Mouse (Mus musculus) ES-Bruce4 (cell line): ENCODE results near the gene Cdrt4. TPM values are rescaled to one million over a fixed set of nuclear protein-coding genes. Genes with fewer than 3 reads are reported as not detected.

ENCODE experiments used
- H3K27ac ChIP-seq: 2 replicates; pipeline ENCODE4 v1.5.1; 2012; ENCODE audit warnings: low read length, inconsistent platforms; ENCODE audit not compliant: insufficient read depth
- H3K27me3 ChIP-seq: 2 replicates; pipeline ENCODE4 v1.6.1; 2012; ENCODE audit warnings: mild to moderate bottlenecking, low read length, inconsistent platforms; ENCODE audit not compliant: control insufficient read depth, poor library complexity, insufficient read depth, severe bottlenecking
- H3K36me3 ChIP-seq: 2 replicates; pipeline ENCODE4 v1.6.1; 2012; ENCODE audit warnings: inconsistent platforms, mild to moderate bottlenecking, low read length, moderate library complexity; ENCODE audit not compliant: control insufficient read depth, poor library complexity, insufficient read depth, severe bottlenecking
- H3K4me1 ChIP-seq: one replicate; pipeline ENCODE4 v1.8.1; 2011; ENCODE audit warnings: low read length; ENCODE audit not compliant: control insufficient read depth, insufficient read depth
- H3K4me3 ChIP-seq: 2 replicates; pipeline ENCODE4 v1.5.1; 2011; ENCODE audit warnings: low read depth, mild to moderate bottlenecking, low read length
- H3K9ac ChIP-seq: 2 replicates; pipeline ENCODE4 v1.6.1; 2012; ENCODE audit warnings: low read depth, mild to moderate bottlenecking, inconsistent platforms; ENCODE audit not compliant: poor library complexity, severe bottlenecking
- H3K9me3 ChIP-seq: replicated peaks from 2 replicates; pipeline ENCODE4 v1.6.1; 2012; ENCODE audit warnings: mild to moderate bottlenecking, low read length, inconsistent platforms; ENCODE audit not compliant: control insufficient read depth, poor library complexity, insufficient read depth, severe bottlenecking
- CTCF ChIP-seq: IDR thresholded peaks from one replicate; pipeline ENCODE4 v1.8.1; 2011; ENCODE audit warnings: low read depth, low read length
- EP300 ChIP-seq: IDR thresholded peaks from 2 replicates; pipeline ENCODE4 v1.6.1; 2011; ENCODE audit warnings: low read depth, low read length; ENCODE audit not compliant: insufficient read depth
- POLR2A ChIP-seq: IDR thresholded peaks from one replicate; pipeline ENCODE4 v1.8.1; 2011; ENCODE audit warnings: low read length; ENCODE audit not compliant: insufficient read depth
- polyA plus RNA-seq: library from polyadenylated mRNA; stranded (reverse); fragments of >200 nt; gene quantifications from 2 replicates; pipeline ENCODE4 v1.2.4, GENCODE M21; 2011; ENCODE audit warnings: low read depth; ENCODE audit not compliant: missing spikeins, insufficient read depth, insufficient read length

The Cdrt4 gene
- polyA plus RNA-seq, 1 experiment, result not detected

DNA sequence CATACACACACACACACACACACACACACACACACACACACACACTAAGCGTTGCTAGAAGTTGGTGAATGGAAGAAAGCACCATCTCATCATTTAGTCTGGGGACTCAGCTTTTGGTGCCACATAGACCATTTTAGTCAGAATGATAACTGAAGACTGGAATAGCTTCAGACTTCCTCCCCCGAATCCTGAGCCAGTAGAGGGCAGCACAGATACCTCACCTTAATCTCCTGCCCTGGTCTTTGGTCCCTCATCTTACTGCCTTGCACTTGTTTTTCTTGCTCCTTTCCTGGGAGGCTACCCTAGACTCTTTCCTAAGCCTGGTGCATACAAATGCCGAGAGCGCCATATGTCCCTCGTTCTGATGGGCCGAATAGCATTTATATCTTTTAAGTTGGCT lies 36.5 kb upstream of the Cdrt4 start:
- Histone ChIP-seq H3K9ac (no peak overlapping the region), H3K27me3 (no peaks in the 10 kb centered on the region), H3K9me3 (no peaks in the 10 kb centered on the region), H3K27ac (no peak overlapping the region), H3K4me1 (no peaks in the 10 kb centered on the region), H3K36me3 (no peaks in the 10 kb centered on the region), H3K4me3 (no peak overlapping the region)
- TF ChIP-seq EP300, result no peak
- peak; percentile 33 for TF ChIP-seq CTCF
- no peak for TF ChIP-seq POLR2A

DNA sequence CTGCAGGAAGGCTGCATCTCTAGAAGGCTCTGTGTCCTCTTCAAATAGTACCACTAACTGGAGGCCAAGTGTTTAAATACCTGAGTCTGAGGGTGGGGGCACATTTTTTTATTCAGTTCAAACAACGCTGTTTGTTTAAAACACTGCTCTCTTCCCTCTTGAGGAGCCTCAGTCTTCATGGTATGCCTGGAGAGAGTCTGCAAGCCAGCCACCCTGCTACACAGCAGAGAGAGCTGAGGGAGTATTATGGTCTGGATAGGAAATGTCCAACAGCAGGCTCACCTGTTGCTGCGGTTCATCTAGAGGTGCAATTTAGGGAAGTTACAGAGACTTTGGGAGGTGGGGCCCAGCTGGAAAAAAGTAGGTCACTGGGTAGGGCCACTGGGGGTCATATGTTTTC lies 35.5 kb upstream of the Cdrt4 start:
- H3K4me1 ChIP-seq, result no peaks in the 10 kb centered on the region
- no peak overlapping the region for H3K27ac ChIP-seq
- TF ChIP-seq EP300 (no peak), CTCF (no peak), POLR2A (no peak)
- H3K9me3 ChIP-seq, result no peaks in the 10 kb centered on the region
- H3K27me3 ChIP-seq, result no peaks in the 10 kb centered on the region
- no peak overlapping the region for H3K9ac ChIP-seq
- H3K4me3 ChIP-seq, result no peak overlapping the region
- no peaks in the 10 kb centered on the region for H3K36me3 ChIP-seq

DNA sequence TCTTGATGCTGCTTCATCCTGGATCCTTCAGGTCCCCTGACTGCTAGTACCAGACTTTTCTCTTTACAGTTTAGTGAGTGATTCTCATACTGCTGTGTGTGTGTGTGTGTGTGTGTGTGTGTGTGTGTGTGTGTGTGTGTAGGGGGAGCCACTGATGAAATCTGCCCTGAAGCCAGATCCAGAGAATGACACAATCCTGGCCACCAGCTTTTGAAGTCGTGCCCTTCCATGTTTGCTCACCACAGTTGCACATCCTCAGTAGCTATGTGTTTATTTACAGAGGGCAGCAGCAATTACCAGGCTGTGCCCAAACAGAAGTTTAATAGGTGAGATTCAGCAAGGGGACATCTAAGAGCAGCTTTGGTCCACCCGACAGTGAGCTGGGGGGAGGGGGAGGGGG lies 34.2 kb upstream of the Cdrt4 start:
- H3K36me3 ChIP-seq, result no peaks in the 10 kb centered on the region
- no peak for TF ChIP-seq CTCF
- no peak for TF ChIP-seq EP300
- TF ChIP-seq POLR2A, result no peak
- no peak overlapping the region for H3K4me3 ChIP-seq
- H3K9me3 ChIP-seq, result no peaks in the 10 kb centered on the region
- no peaks in the 10 kb centered on the region for H3K27me3 ChIP-seq
- no peak overlapping the region for H3K9ac ChIP-seq
- no peaks in the 10 kb centered on the region for H3K4me1 ChIP-seq
- no peak overlapping the region for H3K27ac ChIP-seq

DNA sequence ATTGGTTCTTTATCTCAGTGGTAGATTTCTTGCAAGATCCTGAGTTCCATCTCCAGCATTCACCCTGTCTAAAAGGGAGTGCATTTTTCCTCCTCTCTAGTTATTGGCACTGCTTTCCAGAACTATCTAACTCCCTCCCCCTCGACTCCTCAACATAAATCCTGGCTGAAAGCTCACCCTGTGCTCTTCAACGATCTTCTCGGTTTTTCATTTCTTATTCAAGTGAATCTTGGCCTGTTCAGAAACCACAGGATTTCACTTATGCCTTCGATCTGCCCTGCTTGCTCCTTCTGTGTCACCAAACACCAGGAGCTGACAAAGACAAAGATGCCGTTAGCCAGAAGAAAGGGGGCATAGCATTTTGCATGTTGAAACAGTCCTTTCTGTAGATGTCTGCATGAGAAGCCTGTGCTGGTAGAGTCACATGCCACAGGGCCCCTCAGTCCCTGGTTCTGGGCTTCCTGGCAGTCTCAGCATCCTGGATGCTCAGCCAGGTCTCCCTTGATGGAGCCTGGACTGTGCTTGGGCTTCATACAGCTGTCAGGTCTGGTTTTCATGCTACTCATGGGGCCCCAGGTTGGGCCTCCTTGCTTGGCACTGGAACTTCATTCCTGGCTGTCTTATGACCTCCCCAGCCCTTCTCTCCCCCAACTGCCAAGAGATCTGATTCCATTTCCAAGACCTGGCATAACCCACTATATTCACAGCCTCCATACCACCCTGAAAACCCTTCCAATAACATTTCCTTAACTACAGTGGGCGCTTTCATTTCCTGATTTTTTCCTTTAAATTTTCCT lies 30.8 kb upstream of the Cdrt4 start:
- no peak overlapping the region for H3K4me3 ChIP-seq
- H3K9me3 ChIP-seq, result no peaks in the 10 kb centered on the region
- no peak overlapping the region for H3K9ac ChIP-seq
- no peaks in the 10 kb centered on the region for H3K36me3 ChIP-seq
- no peak overlapping the region for H3K27ac ChIP-seq
- TF ChIP-seq POLR2A, result no peak
- TF ChIP-seq CTCF, result no peak
- no peak for TF ChIP-seq EP300
- H3K4me1 ChIP-seq, result no peaks in the 10 kb centered on the region
- no peaks in the 10 kb centered on the region for H3K27me3 ChIP-seq

DNA sequence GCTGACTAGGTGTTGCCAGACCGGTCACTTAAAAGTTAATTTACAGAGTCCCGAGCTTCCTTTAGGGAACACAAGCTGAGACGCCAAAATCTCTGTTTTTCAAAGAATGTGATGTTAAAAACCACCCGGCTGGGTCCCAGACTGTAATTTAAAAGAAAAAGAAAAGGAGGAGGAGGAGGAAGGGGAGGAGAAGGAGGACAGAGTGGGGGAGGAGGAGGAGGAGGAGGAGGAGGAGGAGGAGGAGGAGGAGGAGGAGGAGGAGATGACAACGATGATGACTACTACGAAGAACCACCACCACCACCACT lies 30.3 kb upstream of the Cdrt4 start:
- no peak overlapping the region for H3K27ac ChIP-seq

More for the DNA sequence above, 30.3 kb upstream of the Cdrt4 start:
- no peaks in the 10 kb centered on the region for H3K36me3 ChIP-seq
- no peaks in the 10 kb centered on the region for H3K4me1 ChIP-seq
- no peak overlapping the region for H3K9ac ChIP-seq
- no peaks in the 10 kb centered on the region for H3K9me3 ChIP-seq
- H3K27me3 ChIP-seq, result no peaks in the 10 kb centered on the region
- TF ChIP-seq POLR2A (no peak), CTCF (no peak), EP300 (no peak)
- H3K4me3 ChIP-seq, result no peak overlapping the region
